ENCODE assay signal across 8 mouse cellular contexts in the genomic region with DNA sequence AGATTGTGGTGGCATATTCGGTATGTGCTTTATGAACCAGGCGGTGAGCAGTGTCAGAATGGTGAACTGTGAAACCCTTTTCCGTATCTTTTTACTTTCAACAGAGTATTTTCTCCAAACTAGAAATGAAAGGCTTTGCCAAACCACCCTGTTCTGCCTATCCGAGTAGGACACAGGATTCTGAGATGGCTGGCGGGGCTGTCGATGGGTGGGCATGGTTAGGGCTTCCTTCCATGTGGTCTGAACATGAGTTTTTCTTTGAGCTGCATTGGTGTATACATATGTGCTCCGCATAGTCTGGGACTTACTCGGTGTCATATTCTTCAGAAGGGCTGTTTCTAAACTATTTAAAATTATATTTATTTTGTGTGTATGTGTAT. TPM values are rescaled to one million over a fixed set of nuclear protein-coding genes. Genes with fewer than 3 reads are reported as not detected.
DNase-seq lines count a peak whose midpoint lies in the region; ATAC-seq lines count a peak whose summit lies in the region.

No protein-coding gene starts in this region.

- peak overlapping the region; percentile 99 for H3K9ac ChIP-seq in hindbrain, embryonic 15.5 days
- H3K9ac ChIP-seq in midbrain, embryonic 14.5 days (replicated peaks; ENCODE audit: low read length), result peak overlapping the region; percentile 98

- peak overlapping the region; percentile 97 for H3K27ac ChIP-seq in hindbrain, embryonic 15.5 days (replicated peaks)
- H3K27ac ChIP-seq in midbrain, embryonic 14.5 days (replicated peaks; ENCODE audit: low read depth, low read length), result peak overlapping the region; percentile 97

- H3K4me1 ChIP-seq in hindbrain, embryonic 15.5 days (replicated peaks), result peaks cover 23% of the 10 kb centered on the region
- peaks cover 12% of the 10 kb centered on the region for H3K4me1 ChIP-seq in midbrain, embryonic 14.5 days (ENCODE audit: control insufficient read depth, insufficient read depth, low read length)

- peak overlapping the region; percentile 82 for H3K4me2 ChIP-seq in hindbrain, embryonic 15.5 days
- H3K4me2 ChIP-seq in midbrain, embryonic 14.5 days (ENCODE audit: low read length), result peak overlapping the region; percentile 65

- DNase-seq in embryo, embryonic 11 days, result peak; percentile 31
- DNase-seq in embryo, embryonic 9.5 days (ENCODE audit: extremely low spot score), result no peak
- peak; percentile 36 to 44 for DNase-seq in right cerebral cortex, postnatal 10 days (ENCODE audit: low spot score in 2 of 2)
- no peak for DNase-seq in right cerebral cortex, adult 2 months (ENCODE audit: low spot score in 2 of 2)
- no peak for DNase-seq in midbrain, embryonic 14.5 days
- DNase-seq in Muller cell, postnatal 12 days (ENCODE audit: inconsistent ontology term), result no peak
- no peak for DNase-seq in adrenal gland, postnatal 14 days

- ATAC-seq in hindbrain, embryonic 15.5 days (ENCODE audit: low FRiP score, low read depth), result no peak; the same call in 1 of the 2 replicates
- ATAC-seq in midbrain, embryonic 14.5 days (ENCODE audit: low FRiP score, low TSS enrichment), result no peak

- peak overlapping the region; percentile 98 for H3K4me3 ChIP-seq in hindbrain, embryonic 15.5 days
- peak overlapping the region; percentile 98 for H3K4me3 ChIP-seq in midbrain, embryonic 14.5 days (replicated peaks; ENCODE audit: low read depth, low read length)

- no peaks in the 10 kb centered on the region for H3K9me3 ChIP-seq in hindbrain, embryonic 15.5 days
- H3K9me3 ChIP-seq in midbrain, embryonic 14.5 days (ENCODE audit: control insufficient read depth, low read length), result no peaks in the 10 kb centered on the region

- H3K27me3 ChIP-seq in hindbrain, embryonic 15.5 days, result no peaks in the 10 kb centered on the region
- H3K27me3 ChIP-seq in midbrain, embryonic 14.5 days (ENCODE audit: control insufficient read depth, insufficient read depth, low read length), result no peaks in the 10 kb centered on the region

- H3K36me3 ChIP-seq in hindbrain, embryonic 15.5 days, result no peaks in the 10 kb centered on the region
- H3K36me3 ChIP-seq in midbrain, embryonic 14.5 days (ENCODE audit: control insufficient read depth, insufficient read depth, low read length), result no peaks in the 10 kb centered on the region

- 11% methylated on average over 8 of the region's 8 CpGs for WGBS in hindbrain, embryonic 15.5 days
- 17% methylated on average over 8 of the region's 8 CpGs for WGBS in midbrain, embryonic 14.5 days

RNA-seq across cellular contexts. Expression of a gene that starts 1.0 kb away (rescaled TPM):
- 5.7 and 5.8 TPM in 2 replicates for polyA plus RNA-seq in hindbrain, embryonic 15.5 days (2015; fragmentation: Nextera tagmentation; extraction: Ambion mirVana)
- 9.0 and 9.8 TPM in 2 replicates for polyA plus RNA-seq in midbrain, embryonic 14.5 days (2014; fragmentation: Nextera tagmentation; extraction: Ambion mirVana)
- 19.9 and 20.9 TPM in 2 replicates for total RNA-seq in adrenal gland, postnatal 14 days (2021)

RNA-seq across cellular contexts. Expression of a gene that starts 35.8 kb away (rescaled TPM):
- 0.44 and 0.84 TPM in 2 replicates for polyA plus RNA-seq in hindbrain, embryonic 15.5 days (2015; fragmentation: Nextera tagmentation; extraction: Ambion mirVana)
- 1.2 and 1.3 TPM in 2 replicates for polyA plus RNA-seq in midbrain, embryonic 14.5 days (2014; fragmentation: Nextera tagmentation; extraction: Ambion mirVana)
- 41.3 and 41.6 TPM in 2 replicates for total RNA-seq in adrenal gland, postnatal 14 days (2021)

Comparison
In these comparisons a context has a peak if more than half of its experiments do, and no peak if none do; other contexts are left out.
1. DNase-seq: peak in embryo, embryonic 11 days (single experiment) and right cerebral cortex, postnatal 10 days (2 of 2); none in embryo, embryonic 9.5 days (single experiment), right cerebral cortex, adult 2 months (0 of 2), midbrain, embryonic 14.5 days (single experiment), Muller cell, postnatal 12 days (single experiment) and adrenal gland, postnatal 14 days (single experiment).